Mouse (Mus musculus) MEL (cell line): ENCODE data around the gene Slc16a10. TPM values are rescaled to one million over a fixed set of nuclear protein-coding genes. Genes with fewer than 3 reads are reported as not detected.

Source experiments
- DNase-seq: peaks from one replicate; pipeline ENCODE4 v3.0.0; 2011; ENCODE audit warnings: low read depth, low spot score
- H3K27ac ChIP-seq: 2 replicates; pipeline ENCODE4 v1.5.1; 2012; ENCODE audit warnings: low read depth, mild to moderate bottlenecking, control low read depth, low read length, moderate library complexity; ENCODE audit not compliant: control insufficient read depth
- H3K27me3 ChIP-seq, 2 experiments: fragments of 150-350 bp in 1 of 2; sonication (generic) in 1 of 2; 2 replicates each; pipeline ENCODE4 v1.6.1; 2012; ENCODE audit warnings: low read length in 2 of 2, mild to moderate bottlenecking in 2 of 2, improper control_type of control experiment in 1 of 2, moderate library complexity in 1 of 2; ENCODE audit not compliant: insufficient read depth in 2 of 2, control insufficient read depth in 1 of 2
- H3K36me3 ChIP-seq, 2 experiments: 2 replicates each; pipeline ENCODE4 v1.6.1; 2012 to 2014; ENCODE audit warnings: low read length in 2 of 2, improper control_type of control experiment in 1 of 2, inconsistent platforms in 1 of 2, mild to moderate bottlenecking in 1 of 2; ENCODE audit not compliant: insufficient read depth in 2 of 2, control insufficient read depth in 1 of 2
- H3K4me1 ChIP-seq, 2 experiments: fragments of 150-350 bp in 1 of 2; sonication (generic) in 1 of 2; 2 replicates each; pipeline ENCODE4 v1.6.1; 2012; ENCODE audit warnings: low read length in 2 of 2, improper control_type of control experiment in 1 of 2, mild to moderate bottlenecking in 1 of 2; ENCODE audit not compliant: insufficient read depth in 2 of 2, control insufficient read depth in 1 of 2
- H3K4me3 ChIP-seq, 2 experiments: fragments of 150-350 bp in 1 of 2; sonication (generic) in 1 of 2; 2 replicates each; pipeline ENCODE4 v1.5.1; 2012; ENCODE audit warnings: low read depth in 2 of 2, low read length in 2 of 2, mild to moderate bottlenecking in 2 of 2, moderate library complexity in 2 of 2, control low read depth in 1 of 2, improper control_type of control experiment in 1 of 2; ENCODE audit not compliant: control insufficient read depth in 1 of 2, insufficient read depth in 1 of 2
- H3K79me2 ChIP-seq: 2 replicates; pipeline ENCODE4 v1.6.1; 2012; ENCODE audit warnings: mild to moderate bottlenecking, low read length, moderate library complexity; ENCODE audit not compliant: control insufficient read depth, poor library complexity, insufficient read depth
- H3K9ac ChIP-seq: 2 replicates; pipeline ENCODE4 v1.6.1; 2012; ENCODE audit warnings: low read depth, mild to moderate bottlenecking, control low read depth, low read length, moderate library complexity; ENCODE audit not compliant: control insufficient read depth, poor library complexity, severe bottlenecking
- H3K9me3 ChIP-seq: fragments of 150-350 bp; sonication (generic); replicated peaks from 2 replicates; pipeline ENCODE4 v1.6.1; 2012; ENCODE audit warnings: mild to moderate bottlenecking, low read length, improper control_type of control experiment, moderate library complexity; ENCODE audit not compliant: insufficient read depth
- BHLHE40 ChIP-seq: IDR thresholded peaks from 2 replicates; pipeline ENCODE4 v1.6.1; 2012; ENCODE audit warnings: low read depth, mild to moderate bottlenecking, inconsistent platforms, low read length, improper control_type of control experiment, borderline replicate concordance
- CTCF ChIP-seq, 3 experiments: IDR thresholded peaks in 2 of 3; conservative IDR thresholded peaks in 1 of 3; 2 replicates each; pipeline ENCODE4 v1.5.1; 2011 to 2012; ENCODE audit warnings: low read length in 3 of 3, low read depth in 2 of 3, mild to moderate bottlenecking in 2 of 3, improper control_type of control experiment in 1 of 3, inconsistent platforms in 1 of 3, mixed read lengths in 1 of 3, moderate library complexity in 1 of 3; ENCODE audit not compliant: control insufficient read depth in 1 of 3, insufficient read depth in 1 of 3, poor library complexity in 1 of 3, severe bottlenecking in 1 of 3
- ELF1 ChIP-seq: IDR thresholded peaks from 2 replicates; pipeline ENCODE4 v1.6.1; 2014; ENCODE audit warnings: low read depth, mild to moderate bottlenecking, inconsistent platforms, low read length, improper control_type of control experiment, moderate library complexity
- EP300 ChIP-seq, 2 experiments: IDR thresholded peaks; 2 replicates each; pipeline ENCODE4 v1.6.1; 2011; ENCODE audit warnings: improper control_type of control experiment in 2 of 2, low read length in 2 of 2, low read depth in 1 of 2, mild to moderate bottlenecking in 1 of 2
- GABPA ChIP-seq: IDR thresholded peaks from 2 replicates; pipeline ENCODE4 v1.6.1; 2012; ENCODE audit warnings: low read depth, mild to moderate bottlenecking, inconsistent platforms, low read length, improper control_type of control experiment, moderate library complexity
- GATA1 ChIP-seq: IDR thresholded peaks from 2 replicates; pipeline ENCODE4 v1.6.1; 2011; ENCODE audit warnings: low read depth, low read length, improper control_type of control experiment
- HCFC1 ChIP-seq: IDR thresholded peaks from 2 replicates; pipeline ENCODE4 v1.6.1; 2012; ENCODE audit warnings: low read depth, mild to moderate bottlenecking, inconsistent platforms, low read length, improper control_type of control experiment, moderate library complexity
- MAFK ChIP-seq: IDR thresholded peaks from 2 replicates; pipeline ENCODE4 v1.6.1; 2011; ENCODE audit warnings: low read depth, mild to moderate bottlenecking, low read length, improper control_type of control experiment, borderline replicate concordance
- MAZ ChIP-seq: IDR thresholded peaks from 2 replicates; pipeline ENCODE4 v1.6.1; 2012; ENCODE audit warnings: low read depth, mild to moderate bottlenecking, inconsistent platforms, low read length, improper control_type of control experiment
- MXI1 ChIP-seq: IDR thresholded peaks from 2 replicates; pipeline ENCODE4 v1.6.1; 2011; ENCODE audit warnings: mild to moderate bottlenecking, low read depth, low read length, improper control_type of control experiment
- MYB ChIP-seq: IDR thresholded peaks from 2 replicates; pipeline ENCODE4 v1.6.1; 2011; ENCODE audit warnings: mild to moderate bottlenecking, low read depth, low read length, improper control_type of control experiment
- MYC ChIP-seq: IDR thresholded peaks from 2 replicates; pipeline ENCODE4 v1.6.1; 2011; ENCODE audit warnings: low read depth, mild to moderate bottlenecking, low read length, improper control_type of control experiment, moderate library complexity
- RCOR1 ChIP-seq: IDR thresholded peaks from 2 replicates; pipeline ENCODE4 v1.6.1; 2012; ENCODE audit warnings: low read depth, mild to moderate bottlenecking, inconsistent platforms, low read length, improper control_type of control experiment
- SMC3 ChIP-seq: IDR thresholded peaks from 2 replicates; pipeline ENCODE4 v1.6.1; 2011; ENCODE audit warnings: low read depth, low read length, improper control_type of control experiment
- TAL1 ChIP-seq: IDR thresholded peaks from 2 replicates; pipeline ENCODE4 v1.6.1; 2012; ENCODE audit warnings: mild to moderate bottlenecking, inconsistent platforms, low read length, moderate library complexity, mixed read lengths
- TBP ChIP-seq: IDR thresholded peaks from 2 replicates; pipeline ENCODE4 v1.8.0; 2011; ENCODE audit warnings: low read depth, low read length, improper control_type of control experiment
- TCF12 ChIP-seq: IDR thresholded peaks from 2 replicates; pipeline ENCODE4 v1.6.1; 2014; ENCODE audit warnings: low read depth, mild to moderate bottlenecking, inconsistent platforms, low read length, improper control_type of control experiment, moderate library complexity
- USF2 ChIP-seq, 2 experiments: IDR thresholded peaks; 2 replicates each; pipeline ENCODE4 v1.6.1; 2011 to 2012; ENCODE audit warnings: improper control_type of control experiment in 2 of 2, low read length in 2 of 2, borderline replicate concordance in 1 of 2, inconsistent platforms in 1 of 2, low read depth in 1 of 2, mild to moderate bottlenecking in 1 of 2; ENCODE audit not compliant: insufficient read depth in 1 of 2
- ZC3H11A ChIP-seq: IDR thresholded peaks from 2 replicates; pipeline ENCODE4 v1.6.1; 2012; ENCODE audit warnings: low read depth, mild to moderate bottlenecking, inconsistent platforms, low read length, improper control_type of control experiment
- polyA plus RNA-seq, 2 experiments: library from polyadenylated mRNA; stranded (reverse) in 1 of 2; unstranded in 1 of 2; fragments of >175 nt in 1 of 2; fragments of >200 nt in 1 of 2; gene quantifications; 2 replicates each; pipeline versions ENCODE4 v1.2.1 to v1.2.4; 2012; ENCODE audit warnings: low replicate concordance in 2 of 2, low read depth in 1 of 2; ENCODE audit not compliant: insufficient read length in 2 of 2, insufficient read depth in 1 of 2, missing spikeins in 1 of 2
- total RNA-seq: library from RNA; depleted of rRNA; stranded (reverse); fragments of 300-350 nt; gene quantifications from 2 replicates; pipeline ENCODE4 v1.2.3, GENCODE M21; 2012

The Slc16a10 gene
- total and polyA plus RNA-seq, 3 experiments = 13.2 to 17.9 TPM; not detected in 1

- peaks cover 0 to 50% of the 10 kb centered on the region in 2 experiments; a peak in 2 of 4 replicates for H3K36me3 ChIP-seq
- H3K27ac ChIP-seq = peak overlapping the region; percentile 71; the same call in 1 of the 2 replicates
- no peak for TF ChIP-seq GABPA
- peak; percentile 19; the same call in 1 of the 2 replicates for TF ChIP-seq TAL1
- no peak for TF ChIP-seq MYC
- TF ChIP-seq USF2 (IDR thresholded peaks at IDR 0.05; ENCODE audit: borderline replicate concordance in 1 of 2, insufficient read depth in 1 of 2, low read depth in 1 of 2, low read length in 2 of 2) = no peak
- TF ChIP-seq MAZ = no peak
- no peak for TF ChIP-seq MXI1
- no peak for TF ChIP-seq SMC3
- TF ChIP-seq ELF1 = no peak
- TF ChIP-seq ZC3H11A = no peak
- no peak for TF ChIP-seq MAFK
- TF ChIP-seq CTCF (IDR thresholded peaks at IDR 0.05 in 2 of 3, conservative IDR thresholded peaks at IDR 0.05 in 1 of 3; ENCODE audit: control insufficient read depth in 1 of 3, insufficient read depth in 1 of 3, low read depth in 2 of 3, low read length in 3 of 3, poor library complexity in 1 of 3, severe bottlenecking in 1 of 3) = no peak
- TF ChIP-seq TCF12 = peak; percentile 68; the same call in 1 of the 2 replicates
- TF ChIP-seq BHLHE40 = no peak
- no peak for TF ChIP-seq MYB
- TF ChIP-seq HCFC1 = no peak
- peak; percentile 35; the same call in 1 of the 2 replicates for TF ChIP-seq RCOR1
- peak; percentile 60; the same call in 1 of the 2 replicates for TF ChIP-seq GATA1
- TF ChIP-seq TBP = no peak
- peak; percentile 46 to 63; a peak in 3 of 4 replicates for TF ChIP-seq EP300 (IDR thresholded peaks at IDR 0.05; ENCODE audit: low read depth in 1 of 2, low read length in 2 of 2)
- no peak overlapping the region for H3K9ac ChIP-seq
- H3K4me3 ChIP-seq = no peak overlapping the region
- no peaks in the 10 kb centered on the region for H3K27me3 ChIP-seq
- no peaks in the 10 kb centered on the region for H3K9me3 ChIP-seq
- H3K79me2 ChIP-seq = no peaks in the 10 kb centered on the region
- DNase-seq = peak; percentile 33
- H3K4me1 ChIP-seq = peaks cover 39 to 50% of the 10 kb centered on the region in 2 experiments
Observed at GRCm38 (mm10) chr10:40147325-40148059, 5.4 kb upstream of the Slc16a10 start.

GRCm38 (mm10) chr10:40146451-40146850, 4.4 kb upstream of the Slc16a10 start:
- no peak overlapping the region for H3K4me3 ChIP-seq
- H3K4me1 ChIP-seq = peaks cover 36 to 42% of the 10 kb centered on the region in 2 experiments
- H3K9me3 ChIP-seq = no peaks in the 10 kb centered on the region
- peaks cover 5% of the 10 kb centered on the region for H3K79me2 ChIP-seq
- TF ChIP-seq GATA1 (peak; percentile 40), ZC3H11A (no peak), EP300 (IDR thresholded peaks at IDR 0.05; ENCODE audit: low read depth in 1 of 2, low read length in 2 of 2) (peak; percentile 29 to 54; a peak in 2 of 4 replicates)
- peaks cover 0 to 43% of the 10 kb centered on the region in 2 experiments; a peak in 2 of 4 replicates for H3K36me3 ChIP-seq
- H3K9ac ChIP-seq = 0 out of 2 replicates have a peak overlapping the region, but pooled peaks have one; percentile 14
- peak; percentile 59 for DNase-seq
- H3K27ac ChIP-seq = peak overlapping the region; percentile 71
- no peaks in the 10 kb centered on the region for H3K27me3 ChIP-seq
